Mouse (Mus musculus): ENCODE data around the gene Gm21739.
"Not testable (repeated sequence)": the region's sequence is repeated elsewhere in the genome, so short reads cannot be mapped to it uniquely, and the experiment has no call there.

Gm21739 gene

GRCm38 (mm10) chrY:44264344-44264743 lies at the start of gene Gm21739:
Gm21739 (minus strand) TSS chrY:44264444.
- DNase-seq (ENCODE audit: low spot score): not testable (repeated sequence)
